Mouse (Mus musculus) layer of hippocampus, postnatal 10 days (tissue): ENCODE results near the gene Arid3c. TPM values are rescaled to one million over a fixed set of nuclear protein-coding genes. Genes with fewer than 3 reads are reported as not detected.
"Not testable (repeated sequence)": the region's sequence is repeated elsewhere in the genome, so short reads cannot be mapped to it uniquely, and the experiment has no call there.

Experiments
- DNase-seq, 2 experiments: peaks; one replicate each; pipeline ENCODE4 v3.0.0; 2021; ENCODE audit warnings: low spot score in 2 of 2
- total RNA-seq, 2 experiments: library from RNA; stranded (reverse); gene quantifications; 2 replicates each; pipeline ENCODE4 v1.2.3; 2021

The Arid3c gene
- total RNA-seq, 2 experiments from 2014 or later = not detected

GRCm38 (mm10) chr4:41707011-41707535 lies 23.9 kb downstream of the Arid3c start:
- peak; percentile 65 to 71 for DNase-seq

DNA sequence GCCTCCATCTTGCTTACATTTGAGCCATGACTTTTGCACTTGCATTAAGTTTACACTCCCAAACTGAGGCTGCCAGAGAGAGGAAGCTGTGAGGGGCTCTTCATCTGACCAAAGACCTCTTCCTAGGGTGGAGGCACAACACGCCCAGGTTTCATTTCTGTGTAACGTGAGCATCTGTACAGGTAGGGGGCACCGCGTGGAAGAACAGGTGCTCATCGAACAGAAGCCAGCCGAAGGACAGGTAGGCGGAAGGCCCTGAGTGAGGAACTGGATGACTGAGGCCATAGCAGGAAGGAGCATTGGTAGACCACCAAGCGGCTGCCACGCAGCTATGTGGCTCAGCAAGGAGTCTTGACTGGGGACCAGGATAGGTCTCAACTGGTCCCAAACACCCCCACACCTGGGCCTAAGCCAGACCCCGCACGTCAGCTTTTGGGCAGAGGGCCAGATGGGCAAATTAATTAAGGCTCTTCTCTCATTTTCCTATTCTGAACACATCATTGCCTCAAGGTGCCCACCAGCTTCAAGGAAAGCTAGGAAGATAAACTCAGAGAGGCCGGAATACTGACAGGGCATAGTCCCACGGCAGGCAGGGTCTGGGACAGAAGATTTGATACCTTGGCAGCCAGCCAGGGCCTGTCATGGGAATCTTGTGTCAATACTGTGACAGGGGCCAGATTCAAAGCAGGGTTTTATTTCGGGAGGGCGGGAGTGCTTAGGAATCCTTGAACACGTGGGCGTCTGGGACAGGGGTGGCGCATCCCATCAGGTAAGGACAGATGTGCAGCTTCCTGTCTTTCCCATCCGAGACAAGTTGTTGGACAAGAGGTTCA lies 24.8 kb downstream of the Arid3c start:
- peak in 1 of 2 experiments; percentile 56 for DNase-seq

DNA sequence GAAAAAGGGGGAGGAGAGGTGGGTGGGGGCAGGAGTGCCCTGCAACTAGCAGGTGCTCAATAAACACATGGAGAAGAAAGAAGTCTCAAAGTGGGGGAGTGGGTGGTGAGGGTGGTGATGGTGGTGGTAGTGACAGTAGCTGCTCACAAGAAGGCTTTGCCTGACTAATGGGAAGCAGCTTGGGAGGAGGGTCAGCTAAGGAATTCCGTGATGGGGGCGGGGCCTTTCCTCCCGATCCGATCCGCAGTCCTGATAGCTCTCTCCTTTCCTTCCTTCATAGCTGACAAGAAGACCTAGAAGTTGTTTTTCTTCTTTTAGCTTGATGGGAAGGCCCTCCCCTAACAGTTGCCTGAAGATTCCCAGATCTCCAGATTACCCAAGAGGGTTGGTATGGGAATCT lies 26.3 kb downstream of the Arid3c start:
- DNase-seq = no peak

- DNase-seq = not testable (repeated sequence)
These were observed 28.7 kb downstream of the Arid3c start for GRCm38 (mm10) chr4:41702226-41702625.

GRCm38 (mm10) chr4:41700224-41700623 lies 30.7 kb downstream of the Arid3c start:
- DNase-seq = not testable (repeated sequence)

GRCm38 (mm10) chr4:41699783-41700182 lies 31.2 kb downstream of the Arid3c start, which contains the start of gene Il11ra1:
Gene Il11ra1 (plus strand): TSS chr4:41699989.
- DNase-seq = not testable (repeated sequence)

- peak in 1 of 2 experiments; percentile 46 for DNase-seq
These were observed 32.4 kb downstream of the Arid3c start for GRCm38 (mm10) chr4:41698421-41699016.

GRCm38 (mm10) chr4:41696930-41697841 lies 33.8 kb downstream of the Arid3c start, which contains the start of gene Cntfr:
Gene Cntfr (minus strand): TSS chr4:41697089.
- peak; percentile 87 to 91 for DNase-seq

DNA sequence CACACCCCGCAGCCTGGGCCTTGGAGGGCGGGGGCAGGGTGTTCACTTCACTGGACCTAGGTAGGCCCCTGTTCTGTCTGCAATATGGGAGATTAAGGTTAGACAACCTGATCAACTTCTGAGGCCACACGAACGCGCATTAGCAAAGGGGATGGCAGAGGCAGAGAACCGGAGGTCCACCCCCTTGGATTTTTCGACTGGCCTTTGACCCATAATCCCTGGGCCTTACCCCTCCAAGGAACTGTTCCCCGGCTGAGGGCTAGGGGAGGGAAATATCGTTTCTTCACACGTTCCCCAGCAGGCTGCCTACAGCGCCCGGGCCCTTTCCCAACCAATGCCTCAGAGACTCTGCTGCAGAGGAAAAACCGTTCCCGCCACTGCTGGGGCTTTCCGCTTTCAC lies 34.5 kb downstream of the Arid3c start:
- DNase-seq = not testable (repeated sequence)

- not testable (repeated sequence) for DNase-seq
These were observed 35.1 kb downstream of the Arid3c start for GRCm38 (mm10) chr4:41695800-41696199.

DNA sequence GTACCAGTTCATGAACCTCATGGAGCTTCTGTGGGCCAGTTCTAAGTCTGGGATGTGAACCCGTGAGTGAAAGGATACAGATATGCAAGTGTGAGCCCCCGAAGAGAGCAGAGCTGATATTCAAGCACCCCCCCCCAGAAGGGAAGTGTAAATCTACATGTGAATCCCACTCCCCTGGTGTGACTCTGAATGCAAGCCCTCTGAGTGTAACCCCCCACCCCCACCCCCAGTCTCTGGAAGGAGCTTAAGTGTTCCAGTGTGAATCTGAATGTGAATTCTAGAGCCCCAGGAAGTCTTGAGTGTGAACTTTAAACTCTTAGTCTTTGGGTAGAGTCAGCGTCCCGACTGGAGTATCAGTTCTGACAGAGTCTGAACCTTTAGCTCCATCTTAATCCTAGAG lies 37.4 kb downstream of the Arid3c start:
- not testable (repeated sequence) for DNase-seq

GRCm38 (mm10) chr4:41690014-41690413 lies 40.9 kb downstream of the Arid3c start:
- DNase-seq = not testable (repeated sequence)

DNA sequence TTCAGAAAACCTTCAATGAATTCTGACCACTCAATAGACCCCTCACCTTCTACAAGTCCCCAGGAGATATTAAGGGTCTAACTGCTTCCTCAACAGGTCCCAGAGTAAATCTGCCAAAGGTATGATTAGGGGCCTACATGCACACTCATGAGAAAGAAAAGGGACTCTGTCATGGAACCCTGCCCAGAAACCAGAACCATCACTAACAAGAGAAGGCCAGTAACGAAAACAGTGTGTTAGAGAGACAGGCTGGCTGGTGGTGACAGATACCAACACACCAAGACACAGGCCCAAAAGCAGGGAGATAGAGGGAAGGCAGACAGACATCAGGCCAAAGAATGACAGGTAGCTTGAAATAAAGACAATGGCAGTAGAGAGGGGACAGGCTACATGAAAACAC lies 42.4 kb downstream of the Arid3c start:
- not testable (repeated sequence) for DNase-seq

DNA sequence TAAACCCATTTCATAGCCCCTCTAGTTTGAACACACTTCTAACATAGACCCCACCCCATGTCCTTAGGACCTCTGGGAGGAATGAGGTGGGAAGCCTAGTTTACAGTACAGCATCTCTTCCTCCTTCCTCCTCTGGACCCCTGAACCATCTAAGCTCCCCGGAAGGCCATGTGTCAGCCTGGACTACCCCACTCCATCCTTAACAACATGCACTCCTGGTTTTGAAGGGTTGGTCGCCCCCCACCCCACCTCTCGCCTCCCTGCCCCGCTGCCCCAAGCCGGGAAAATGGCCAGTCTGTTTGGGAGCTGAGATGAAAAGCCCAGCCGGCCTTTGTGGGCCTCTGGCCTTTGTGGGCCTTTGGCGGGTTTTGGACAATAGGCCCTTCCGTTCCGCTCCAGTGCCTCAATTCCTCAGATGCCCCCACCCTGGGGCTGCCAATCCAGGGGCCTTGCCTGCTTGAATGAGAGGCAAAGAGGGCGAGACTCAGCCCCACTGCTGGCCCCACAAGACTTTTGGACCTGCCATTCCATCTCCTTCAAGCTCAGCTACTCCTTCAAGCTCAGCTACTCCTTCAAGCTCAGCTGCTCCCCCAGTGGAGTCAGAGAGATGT lies 45.0 kb downstream of the Arid3c start:
- peak in 1 of 2 experiments; percentile 40 for DNase-seq

DNA sequence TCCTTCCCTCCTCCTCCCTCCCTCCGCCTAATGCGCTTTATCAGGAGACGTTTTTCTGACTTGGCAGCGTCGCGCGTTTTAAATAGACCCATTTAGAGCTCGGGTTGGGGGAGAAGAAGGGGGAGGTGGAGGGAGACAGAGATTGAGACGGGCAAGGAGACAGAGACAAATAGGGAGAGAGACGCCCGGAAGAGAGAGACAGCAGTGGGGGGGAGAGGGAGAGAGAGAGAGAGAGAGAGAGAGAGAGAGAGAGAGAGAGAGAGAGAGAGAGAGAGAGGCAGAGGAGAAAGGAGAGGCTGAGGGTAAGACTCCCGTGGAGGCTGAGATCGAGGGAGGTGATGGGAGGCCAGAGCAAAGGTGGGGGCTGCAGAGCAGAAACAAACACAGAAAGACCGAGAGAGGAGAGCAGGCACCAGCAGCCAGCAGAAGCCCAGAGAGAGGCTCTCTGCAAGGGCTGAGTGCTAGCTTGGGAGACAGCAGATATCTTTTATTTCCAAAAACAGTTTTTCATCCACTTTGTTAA lies 46.0 kb downstream of the Arid3c start:
- not testable (repeated sequence) for DNase-seq

- not testable (repeated sequence) for DNase-seq
These were observed 46.6 kb downstream of the Arid3c start for GRCm38 (mm10) chr4:41684131-41684930.

GRCm38 (mm10) chr4:41683303-41683702 lies 47.6 kb downstream of the Arid3c start:
- not testable (repeated sequence) for DNase-seq

GRCm38 (mm10) chr4:41682789-41683188 lies 48.2 kb downstream of the Arid3c start:
- no peak for DNase-seq

DNA sequence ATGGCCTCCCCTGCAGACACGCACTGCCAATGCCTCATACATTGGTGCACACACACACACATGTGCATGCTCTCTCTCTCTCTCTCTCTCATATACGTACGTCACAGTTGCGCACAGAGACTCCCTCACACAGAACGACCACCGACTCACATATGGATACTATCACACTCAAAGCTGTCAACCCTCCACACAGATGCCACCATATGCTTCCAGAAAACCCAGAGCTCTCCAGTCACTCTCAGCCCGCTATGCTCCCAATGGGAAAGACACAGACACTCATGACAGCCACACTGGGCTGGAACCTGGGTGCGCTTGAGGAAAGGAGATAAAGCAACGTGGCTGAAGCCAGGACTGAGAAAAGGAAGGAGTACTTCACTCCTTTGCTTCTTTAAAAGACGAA lies 49.0 kb downstream of the Arid3c start:
- peak in 1 of 2 experiments; percentile 28 for DNase-seq
